Mouse (Mus musculus) hindlimb bud, embryonic 11.5 days (tissue): Measurements from ENCODE around the gene Ppp3ca.

Experiments
- DNase-seq: peaks from one replicate; pipeline ENCODE4 v3.0.0-alpha.2; 2012; ENCODE audit warnings: low read depth, low spot score; ENCODE audit errors: extremely low spot score

Gene Ppp3ca

DNA sequence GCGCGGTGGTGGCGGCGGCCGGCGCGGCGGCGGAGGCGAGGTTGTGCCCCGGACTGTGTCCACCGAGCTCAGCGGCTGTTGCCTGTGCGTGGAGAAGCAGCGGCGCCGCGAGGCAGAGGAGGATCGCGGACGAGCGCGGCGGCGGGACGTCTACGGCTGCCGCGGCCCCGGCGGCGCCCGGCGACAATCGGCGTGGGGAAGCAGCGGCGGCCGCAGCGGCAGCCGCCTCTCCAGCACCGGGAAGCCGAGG is at the start of gene Ppp3ca:
Gene Ppp3ca, plus strand, starts transcription at position 15 of the 250 bp plus-strand sequence.
- no peak for DNase-seq

DNA sequence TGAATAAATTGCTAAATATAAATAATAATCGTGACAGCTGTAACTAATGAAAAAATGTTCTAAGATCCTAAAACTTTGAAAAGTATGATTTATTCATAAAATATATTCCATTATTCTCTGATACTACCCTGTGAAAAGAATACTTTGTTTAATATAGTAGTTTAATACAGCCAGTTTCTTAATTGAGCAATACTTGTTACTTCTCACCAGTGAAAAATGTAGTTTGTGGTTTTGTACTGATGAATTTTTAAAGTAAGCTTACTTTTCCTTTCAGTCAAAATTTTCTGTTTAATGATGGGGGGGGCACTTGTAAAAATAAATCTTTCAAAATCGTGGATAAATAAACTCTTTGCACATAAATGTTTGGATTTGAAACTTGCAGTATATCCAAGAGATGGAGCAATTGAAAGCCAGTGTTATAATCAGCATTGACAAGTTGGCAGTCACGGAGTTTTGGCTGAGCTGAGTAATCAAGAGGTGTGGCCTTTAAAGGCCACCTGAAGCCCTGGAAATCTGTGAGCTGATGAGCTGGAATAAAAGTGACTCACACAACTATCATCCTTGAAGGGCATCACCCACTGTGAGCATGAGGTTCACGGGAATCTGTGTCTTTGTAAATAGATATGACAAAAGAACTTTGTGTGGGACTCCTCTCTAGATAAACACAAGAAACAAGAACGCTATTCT is 29.2 kb upstream of the Ppp3ca start:
- no peak for DNase-seq

DNA sequence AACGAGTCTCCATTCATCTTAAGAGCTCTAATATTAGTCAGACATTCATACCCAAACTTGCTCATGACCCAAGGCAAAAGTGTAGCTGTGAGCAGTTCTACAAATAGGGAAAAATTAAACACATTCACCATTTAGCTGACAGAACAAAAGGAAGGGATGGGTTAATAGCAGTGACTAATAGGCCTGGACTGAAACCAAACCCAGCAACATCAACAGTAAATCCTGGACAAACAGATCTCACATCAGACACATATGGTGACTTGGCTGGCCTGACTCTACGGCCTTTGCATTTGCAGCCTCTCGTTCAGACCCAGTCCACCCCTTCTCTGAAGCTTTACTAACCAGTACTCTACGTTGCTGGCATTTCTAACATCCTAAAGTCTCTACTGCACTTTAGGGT is 19.0 kb upstream of the Ppp3ca start:
- DNase-seq: no peak

DNA sequence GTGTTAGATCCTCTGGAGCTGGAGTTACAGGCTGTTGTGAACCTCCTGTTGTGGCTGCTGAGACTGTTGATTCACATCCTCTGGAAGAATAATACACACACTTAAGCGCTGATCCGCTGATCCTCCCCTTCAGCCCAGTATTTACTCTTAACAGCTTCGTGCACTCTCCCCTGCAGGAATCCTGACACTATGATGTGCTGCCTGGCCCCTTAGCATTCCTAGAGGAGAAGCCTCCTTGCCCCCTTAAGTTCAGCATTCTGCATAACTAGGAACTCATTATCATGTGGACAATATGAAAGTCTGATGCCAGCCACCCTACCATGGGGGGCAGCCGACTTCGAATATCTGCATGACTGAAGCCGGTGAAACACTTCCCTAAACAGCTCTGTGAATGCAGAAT is 18.4 kb upstream of the Ppp3ca start:
- no peak for DNase-seq

DNA sequence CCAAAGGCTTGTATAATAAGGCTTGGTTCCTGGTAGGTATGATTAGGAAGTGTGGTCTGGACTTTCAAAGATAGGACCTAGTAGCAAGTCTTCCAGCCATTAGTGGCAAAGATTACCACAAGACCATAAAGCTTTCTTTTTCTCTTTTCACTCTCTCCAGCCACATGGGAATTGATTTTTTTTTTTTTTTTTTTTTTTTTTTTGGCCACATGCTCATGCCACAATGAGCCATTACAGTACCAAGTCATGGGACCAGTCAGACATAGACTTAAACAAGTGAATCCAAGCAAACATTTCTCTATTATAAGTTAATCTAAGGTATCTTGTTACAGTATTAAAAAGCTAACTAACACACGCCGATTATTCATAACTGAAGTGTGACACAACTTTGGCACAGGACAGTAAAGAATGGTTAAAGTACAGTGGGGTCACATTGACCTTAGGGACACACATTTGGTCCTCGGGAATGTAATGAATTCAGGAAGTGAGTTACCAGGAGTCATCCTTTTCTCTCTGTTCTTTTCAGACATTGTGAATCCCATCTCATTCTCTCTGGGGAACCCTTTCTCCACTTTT is 13.4 kb upstream of the Ppp3ca start:
- no peak for DNase-seq

DNA sequence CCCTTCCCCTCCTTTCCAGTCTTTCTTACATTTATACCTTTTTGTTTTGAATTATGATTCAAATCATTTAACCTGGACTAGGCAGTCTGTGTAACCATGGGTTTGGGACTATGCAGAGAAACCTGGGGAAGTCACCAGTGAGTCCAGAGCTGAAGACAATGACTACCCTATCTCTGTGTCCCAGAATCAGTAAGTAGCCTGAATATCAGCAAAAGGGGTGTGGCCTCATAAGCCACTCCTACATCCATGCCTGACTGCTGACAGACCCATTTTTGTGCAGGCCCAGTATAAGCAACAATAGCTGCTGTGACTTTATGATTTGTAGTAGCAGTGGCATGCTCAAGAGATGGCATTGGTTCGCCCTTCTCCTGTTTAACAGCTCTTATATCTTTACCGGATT is 11.2 kb upstream of the Ppp3ca start:
- no peak for DNase-seq

DNA sequence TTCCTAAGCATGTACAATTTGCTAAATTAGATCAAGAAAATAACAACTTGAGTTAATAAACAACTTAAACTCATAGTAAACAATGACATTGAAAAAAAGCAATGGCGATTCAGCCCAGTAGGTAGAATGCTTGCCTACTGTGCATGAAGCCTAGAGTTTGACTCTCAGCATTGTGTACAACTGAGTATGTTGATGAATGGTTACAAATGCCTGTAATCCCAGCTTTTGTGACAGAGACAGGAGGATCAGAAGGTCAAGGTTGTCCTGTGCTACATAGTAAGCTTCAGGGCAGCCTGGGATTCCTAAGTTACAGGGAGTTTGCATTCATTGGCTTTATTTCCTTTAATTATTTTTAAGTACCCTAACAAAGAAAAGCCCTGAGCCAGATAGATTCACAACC is 4.8 kb upstream of the Ppp3ca start:
- no peak for DNase-seq

DNA sequence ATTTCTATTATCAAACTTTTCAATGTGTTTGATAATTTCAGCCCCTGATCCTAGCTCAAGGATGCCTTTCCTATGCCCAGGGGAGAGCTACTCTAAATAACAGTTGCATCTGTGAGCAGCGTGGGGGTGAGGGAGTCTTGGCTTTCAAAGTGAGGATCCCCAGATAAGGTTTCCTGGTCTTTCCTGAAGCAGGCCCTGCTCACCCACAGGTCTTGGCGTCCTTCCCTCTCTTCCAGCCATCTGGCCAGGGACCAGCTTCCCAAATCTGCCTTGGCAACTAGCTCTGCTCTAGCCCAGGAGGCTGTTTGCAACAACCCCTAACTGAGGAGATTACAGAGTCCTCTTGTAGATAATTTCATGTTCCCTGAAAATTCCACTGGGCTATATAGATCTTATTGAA is 1.9 kb upstream of the Ppp3ca start:
- DNase-seq: no peak

DNA sequence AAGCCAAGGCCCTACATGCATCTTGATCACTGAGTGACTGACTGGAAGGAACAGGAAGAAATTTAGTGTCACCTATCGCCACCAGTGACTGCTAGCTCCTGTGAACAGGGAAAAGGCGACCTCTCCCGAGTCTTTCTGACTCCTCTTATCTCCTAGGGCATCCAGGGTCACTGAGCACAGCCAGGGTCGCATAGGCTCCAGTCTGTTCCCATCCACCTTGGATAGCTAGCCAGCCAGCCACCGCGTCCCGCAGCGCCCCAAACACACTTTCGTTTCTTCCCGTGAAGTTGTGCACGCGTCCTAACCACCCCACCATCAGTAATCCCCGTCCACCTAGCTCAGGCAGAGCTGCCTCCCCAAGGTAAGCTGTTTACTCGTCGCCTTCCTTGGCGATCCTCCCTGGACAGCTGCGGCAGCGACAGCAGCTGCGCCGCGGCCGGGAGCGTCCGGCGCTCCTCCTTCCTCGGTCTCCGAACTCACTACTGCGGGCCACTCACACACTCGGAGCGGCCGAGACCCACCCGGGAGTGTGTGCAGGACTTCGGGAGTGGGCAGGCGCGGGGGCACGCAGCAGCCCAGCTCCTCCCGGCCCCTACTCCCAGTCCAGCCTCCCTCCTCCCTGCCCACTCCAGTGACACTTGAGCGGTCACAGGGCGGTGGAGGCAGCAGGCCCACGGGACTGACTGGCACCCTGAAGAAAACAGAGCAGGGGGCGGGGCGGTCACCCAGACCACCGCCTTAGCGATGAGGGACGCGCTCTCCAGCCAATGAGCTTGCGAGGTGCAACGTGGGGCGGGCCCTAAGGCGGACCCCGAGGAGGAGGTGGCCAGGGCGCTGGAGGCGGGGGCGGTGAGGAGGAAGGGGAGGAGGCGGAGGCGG is 454 bp upstream of the Ppp3ca start:
- DNase-seq: peak; percentile 79

DNA sequence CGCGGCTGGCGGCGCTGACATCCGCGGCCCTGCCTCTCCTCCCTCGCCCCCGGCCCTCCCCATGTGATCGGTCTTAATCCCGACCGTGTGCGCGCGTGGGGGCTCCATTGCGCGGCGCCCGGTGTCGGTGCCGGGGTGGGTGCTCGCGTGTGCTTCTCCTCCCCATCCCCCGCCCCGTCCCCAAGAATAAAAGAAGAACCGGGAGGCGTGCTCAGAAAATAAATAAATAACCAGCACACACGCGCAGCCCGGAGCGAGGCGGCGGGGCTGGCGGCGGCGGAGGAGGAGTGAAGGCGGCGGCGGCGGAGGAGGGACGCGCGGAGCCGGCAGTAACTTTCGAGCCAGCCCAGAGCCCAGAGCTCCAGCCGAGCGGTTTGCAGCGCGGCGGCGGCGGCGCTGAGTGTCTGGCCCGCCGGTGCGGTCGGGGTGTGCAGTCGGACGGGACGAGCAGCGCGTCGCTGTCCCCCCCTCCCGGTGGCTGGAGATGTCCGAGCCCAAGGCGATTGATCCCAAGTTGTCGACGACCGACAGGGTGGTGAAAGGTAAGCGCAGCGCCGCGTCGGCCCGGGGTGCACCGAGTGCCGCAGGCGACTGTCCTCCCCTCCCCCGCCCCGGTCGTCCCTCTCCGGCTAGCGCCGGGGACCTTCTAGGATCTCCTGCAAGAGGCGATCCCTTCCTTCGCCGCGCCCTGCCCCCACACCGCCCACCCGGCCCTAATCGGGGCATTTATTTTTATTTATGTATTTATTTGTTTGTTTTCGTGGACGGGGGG is 622 bp downstream of the Ppp3ca start:
- no peak for DNase-seq

DNA sequence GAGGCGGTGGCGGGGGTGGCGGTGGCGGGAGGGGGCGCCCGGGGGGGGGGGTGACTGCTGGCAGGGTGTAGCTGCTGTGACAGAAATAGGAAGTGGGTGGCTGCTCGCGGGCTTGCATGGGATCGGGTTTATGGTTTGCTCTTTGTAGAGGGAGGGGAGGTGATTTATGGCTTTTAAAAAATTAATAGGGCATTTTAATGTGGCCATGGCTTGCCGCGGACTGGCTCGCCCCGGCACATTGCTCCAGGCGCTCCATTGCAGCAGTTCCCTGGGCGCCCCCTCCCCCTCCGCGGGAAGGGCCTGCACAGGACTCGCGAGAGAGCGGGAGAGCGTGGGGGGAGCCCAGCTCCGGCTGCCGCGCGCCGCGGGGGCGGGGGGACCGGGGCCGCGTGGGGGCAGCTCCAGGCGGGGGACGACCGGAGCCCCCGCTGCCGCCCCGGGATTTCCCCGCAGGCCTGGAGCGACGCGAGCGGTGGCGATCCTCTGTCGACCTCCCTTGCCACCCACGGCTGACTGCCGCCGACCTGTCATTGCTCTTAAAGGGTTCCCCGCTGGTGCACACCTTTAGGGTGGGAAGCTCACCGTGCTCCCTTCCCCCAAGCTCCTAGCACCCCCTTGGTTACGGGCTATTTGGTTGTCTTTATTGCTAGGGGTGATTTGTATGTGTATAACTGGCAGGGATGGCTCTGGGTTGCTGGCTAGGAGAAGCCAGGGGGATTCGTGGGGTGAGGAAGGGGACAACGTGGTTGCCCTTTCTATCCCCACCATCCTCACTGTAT is 1.4 kb downstream of the Ppp3ca start:
- peak; percentile 50 for DNase-seq

DNA sequence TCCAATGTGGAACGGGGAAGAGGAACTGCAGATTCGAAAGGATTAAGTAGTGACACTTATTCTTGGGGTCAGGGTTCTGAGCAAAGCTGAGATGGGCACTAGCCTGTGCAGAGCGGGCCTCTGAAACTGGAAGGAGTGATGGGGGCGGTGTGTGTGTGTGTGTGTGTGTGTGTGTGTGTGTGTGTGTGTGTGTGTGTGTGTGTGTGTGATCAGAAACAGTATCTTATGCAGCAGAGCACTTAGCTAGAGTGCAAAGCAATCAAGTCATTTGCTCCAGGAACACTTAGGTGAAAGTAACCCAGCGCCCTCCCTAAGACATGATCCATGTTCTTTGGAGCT is 2.0 kb downstream of the Ppp3ca start:
- no peak for DNase-seq

DNA sequence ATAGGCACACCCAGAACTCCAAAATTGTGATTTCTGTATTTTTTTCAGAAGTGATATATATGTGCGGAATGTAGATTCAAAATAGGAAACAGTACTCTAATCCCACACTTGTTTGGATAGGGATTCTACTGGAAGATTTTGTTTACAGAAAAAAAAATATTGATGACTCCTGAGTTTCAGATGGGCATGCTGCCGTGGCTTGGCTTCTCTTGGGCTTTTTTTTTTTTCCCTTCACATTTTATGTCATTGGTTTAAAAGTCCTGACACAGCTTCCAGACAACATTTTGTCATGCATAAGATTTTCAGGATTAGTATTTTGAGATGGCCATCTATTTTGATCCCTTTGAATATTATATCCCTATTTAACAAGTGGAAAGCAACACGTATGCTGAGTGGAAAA is 2.9 kb downstream of the Ppp3ca start:
- DNase-seq: no peak

DNA sequence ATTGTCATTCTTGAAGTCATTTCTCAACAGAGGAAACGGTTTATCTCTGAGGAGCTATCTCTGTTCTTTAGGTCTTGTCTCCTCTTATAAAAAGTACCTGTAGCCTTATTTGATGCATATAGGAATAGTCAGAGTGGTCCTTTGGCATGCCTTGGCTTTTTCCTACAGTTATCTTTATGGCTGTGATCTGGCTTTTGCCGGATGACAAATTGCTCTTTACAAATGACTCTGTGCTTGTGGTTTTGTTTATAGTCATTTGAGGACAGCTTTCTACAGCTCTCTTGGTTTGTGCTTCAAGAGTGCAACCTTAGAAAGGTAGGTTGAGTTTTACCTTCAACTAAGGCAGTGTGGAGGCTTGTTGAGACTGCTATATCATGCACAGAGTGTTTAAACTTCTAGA is 3.4 kb downstream of the Ppp3ca start:
- DNase-seq: no peak

DNA sequence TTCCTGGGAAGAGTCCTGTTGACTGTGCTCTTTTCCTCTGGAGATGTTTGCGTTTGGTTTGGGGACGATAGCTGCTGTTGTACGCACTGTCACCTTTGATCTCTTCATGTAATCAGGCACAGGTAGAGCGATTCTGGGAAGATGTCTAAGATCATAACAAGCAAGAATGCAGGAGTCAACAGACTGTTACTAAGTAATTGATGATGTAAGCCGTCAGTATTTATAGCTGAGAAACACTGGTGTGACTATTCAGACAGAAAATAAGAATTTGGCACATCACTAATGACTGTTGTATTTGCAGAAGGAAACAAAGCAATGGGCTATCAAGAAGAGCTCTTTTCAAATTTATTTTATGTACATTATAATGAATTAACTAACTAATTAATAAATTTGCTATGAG is 4.6 kb downstream of the Ppp3ca start:
- DNase-seq: no peak

DNA sequence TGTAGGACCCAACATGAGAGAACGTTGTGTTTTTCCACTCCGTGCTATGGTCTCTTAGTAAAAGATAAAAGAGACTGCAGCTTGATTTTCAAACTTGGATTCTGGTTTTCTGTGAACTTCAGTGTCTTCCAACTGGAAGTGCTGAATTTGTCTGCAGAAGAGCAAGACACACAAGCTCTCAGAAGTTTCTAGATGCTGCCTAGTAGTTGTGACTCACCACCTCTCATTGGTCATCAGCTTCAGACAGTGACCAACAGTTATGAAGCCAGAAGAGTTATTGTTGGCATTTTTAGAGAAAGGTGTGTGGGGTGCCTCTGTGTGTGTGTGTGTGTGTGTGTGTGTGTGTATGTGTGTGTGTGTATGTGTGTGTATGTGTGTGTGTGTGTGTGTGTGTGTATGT is 7.1 kb downstream of the Ppp3ca start:
- no peak for DNase-seq

DNA sequence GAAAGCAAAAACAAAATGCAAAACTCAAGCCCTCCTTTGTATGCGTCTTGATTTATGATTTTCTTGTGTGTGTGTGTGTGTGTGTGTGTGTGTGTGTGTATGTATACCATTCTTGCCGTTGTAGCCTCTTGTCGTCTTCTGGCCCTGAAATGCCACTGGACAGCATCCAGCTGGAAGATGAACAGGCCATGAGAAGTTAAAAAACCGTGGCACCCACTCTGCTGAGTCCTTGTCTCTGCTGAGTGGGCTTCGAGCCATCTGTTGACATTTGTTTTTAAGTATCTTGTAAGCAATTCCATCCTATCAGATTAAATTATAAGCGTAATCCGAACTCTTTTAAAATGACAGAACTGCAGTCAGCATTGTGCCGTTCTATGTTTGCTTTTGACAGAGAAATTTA is 8.5 kb downstream of the Ppp3ca start:
- no peak for DNase-seq

DNA sequence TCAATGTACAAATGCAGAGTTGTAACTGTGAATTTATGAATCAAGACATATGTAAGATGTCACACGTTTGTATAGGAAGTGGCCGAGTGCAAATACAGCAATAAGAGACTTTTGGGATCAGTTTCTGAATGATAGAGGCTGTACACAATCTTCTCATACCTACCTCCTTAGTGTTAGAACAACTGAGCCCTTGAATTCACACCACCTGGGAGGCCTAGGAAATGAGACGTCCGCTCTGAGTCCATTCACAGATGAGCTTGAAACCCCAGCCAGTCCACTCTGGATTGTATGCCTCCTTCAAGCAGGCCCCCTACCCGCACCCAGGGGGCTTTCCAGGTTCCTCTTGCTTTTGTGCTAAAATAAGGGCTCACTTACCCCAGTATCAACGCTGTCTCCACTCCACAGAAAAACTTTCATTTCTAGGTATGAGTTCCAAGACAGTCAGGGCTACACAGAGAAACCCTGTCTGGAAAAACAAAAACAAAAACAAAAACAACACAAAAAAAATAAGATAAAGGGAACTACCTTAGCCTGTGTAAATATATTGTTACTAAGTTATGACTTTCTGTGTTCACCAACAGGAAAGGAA is 10.1 kb downstream of the Ppp3ca start:
- DNase-seq: no peak

DNA sequence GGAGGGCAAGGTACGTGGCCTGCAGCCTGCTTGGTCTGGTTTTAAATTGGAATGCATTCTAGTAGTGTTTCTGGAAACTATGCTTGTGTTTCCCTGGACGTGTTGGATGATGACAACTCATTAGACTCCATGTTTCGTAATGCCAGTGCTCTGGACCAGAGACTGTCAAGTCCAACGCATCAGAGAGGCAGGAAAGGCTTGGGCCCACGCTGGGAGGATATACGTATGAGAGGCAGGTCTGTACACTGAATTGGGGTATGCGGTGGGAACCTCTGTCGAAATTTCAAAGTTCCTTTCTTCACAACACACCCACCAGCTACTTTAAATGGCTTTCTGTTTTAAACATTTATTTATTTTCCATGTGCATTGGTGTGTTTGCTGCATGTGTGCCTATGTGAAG is 12.3 kb downstream of the Ppp3ca start:
- no peak for DNase-seq

DNA sequence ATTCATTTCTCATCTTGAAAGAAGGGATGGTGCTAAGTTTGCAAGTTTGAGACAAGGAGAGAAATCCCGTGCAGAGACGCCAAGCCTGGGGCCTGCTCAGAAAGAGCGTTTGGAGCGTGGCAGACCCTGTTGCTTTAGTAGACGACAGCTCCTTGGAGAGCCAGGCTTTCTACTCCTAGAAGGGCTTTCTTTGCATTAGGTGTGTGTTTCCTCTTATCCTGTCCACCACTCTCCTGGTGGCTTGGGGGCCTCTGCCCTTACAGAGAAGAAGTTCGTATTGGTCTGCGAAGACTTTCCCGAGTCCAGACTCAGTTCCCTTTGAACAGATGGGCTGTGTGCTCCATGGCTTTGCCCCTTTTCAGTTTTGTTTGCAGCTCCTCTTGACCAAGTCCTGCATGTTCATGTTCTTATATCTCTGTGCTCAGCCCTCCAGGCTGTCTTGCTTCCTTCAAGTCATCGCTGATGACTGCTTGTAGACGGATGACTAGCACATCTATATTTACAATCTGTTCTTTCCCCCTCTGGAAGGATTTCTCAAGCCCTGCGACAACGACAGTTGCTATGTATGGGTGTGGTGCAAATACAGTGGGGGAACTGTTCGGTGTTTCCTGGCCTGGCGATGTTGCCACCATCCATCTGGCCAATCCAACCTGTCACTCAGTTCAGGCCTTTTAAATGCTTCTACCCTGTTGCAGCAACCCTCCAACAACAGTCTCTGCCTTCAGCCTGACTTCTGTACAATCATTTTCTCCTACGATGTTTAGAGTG is 14.5 kb downstream of the Ppp3ca start:
- no peak for DNase-seq
